Mouse (Mus musculus) erythroblast, embryonic 14.5 days (primary cell): Measurements from ENCODE around the gene Clmp.

ENCODE experiments used
- GATA1 ChIP-seq: IDR thresholded peaks from 2 replicates; pipeline ENCODE4 v1.6.1; 2012; ENCODE audit warnings: low read length, inconsistent platforms, mixed read lengths
- TAL1 ChIP-seq: IDR thresholded peaks from 3 replicates; pipeline ENCODE4 v1.6.1; 2012; ENCODE audit warnings: low read length, inconsistent platforms, mixed read lengths

GRCm38 (mm10) chr9:40649983-40650382 is 35.8 kb upstream of the Clmp start:
- no peak for TF ChIP-seq TAL1
- no peak for TF ChIP-seq GATA1
